Mouse (Mus musculus): ENCODE measurements around the gene Gucy2e.

Gucy2e gene

GRCm38 (mm10) chr11:69236926-69237260, at the start of gene Gucy2e:
Gene Gucy2e (minus strand): TSS chr11:69237036.
- DNase-seq, result no peak

- DNase-seq, result no peak
These were observed 40.4 kb upstream of the Gucy2e start for GRCm38 (mm10) chr11:69277267-69277666.

- DNase-seq, result no peak
These were observed 39.2 kb upstream of the Gucy2e start for GRCm38 (mm10) chr11:69276081-69276480.

GRCm38 (mm10) chr11:69275650-69276049, 38.8 kb upstream of the Gucy2e start:
- no peak for DNase-seq

- DNase-seq, result peak; percentile 81
These were observed 35.4 kb upstream of the Gucy2e start for GRCm38 (mm10) chr11:69272122-69272740.

- DNase-seq, result peak; percentile 84
These were observed 32.7 kb upstream of the Gucy2e start for GRCm38 (mm10) chr11:69269575-69269974.

- no peak for DNase-seq
These were observed 31.3 kb upstream of the Gucy2e start for GRCm38 (mm10) chr11:69268100-69268499.

- no peak for DNase-seq
These were observed 30.5 kb upstream of the Gucy2e start for GRCm38 (mm10) chr11:69267341-69267740.

- DNase-seq, result peak; percentile 76
These were observed 29.4 kb upstream of the Gucy2e start for GRCm38 (mm10) chr11:69266253-69266652.

- DNase-seq, result no peak
These were observed 28.6 kb upstream of the Gucy2e start for GRCm38 (mm10) chr11:69265410-69265809.

GRCm38 (mm10) chr11:69264276-69264675, 27.4 kb upstream of the Gucy2e start:
- no peak for DNase-seq

- DNase-seq, result no peak
These were observed 23.3 kb upstream of the Gucy2e start for GRCm38 (mm10) chr11:69260111-69260510.

- DNase-seq, result peak; percentile 48
These were observed 21.5 kb upstream of the Gucy2e start for GRCm38 (mm10) chr11:69258287-69258686.

- peak; percentile 76 for DNase-seq
These were observed 21.0 kb upstream of the Gucy2e start for GRCm38 (mm10) chr11:69257807-69258206.

- no peak for DNase-seq
These were observed 20.2 kb upstream of the Gucy2e start for GRCm38 (mm10) chr11:69257072-69257471.

- no peak for DNase-seq
These were observed 18.0 kb upstream of the Gucy2e start for GRCm38 (mm10) chr11:69254808-69255207.

- DNase-seq, result no peak
These were observed 16.3 kb upstream of the Gucy2e start for GRCm38 (mm10) chr11:69253131-69253530.

GRCm38 (mm10) chr11:69251953-69252352, 15.1 kb upstream of the Gucy2e start:
- DNase-seq, result no peak

- DNase-seq, result no peak
These were observed 14.5 kb upstream of the Gucy2e start for GRCm38 (mm10) chr11:69251135-69251842.

GRCm38 (mm10) chr11:69250106-69250505, 13.3 kb upstream of the Gucy2e start:
- no peak for DNase-seq

- DNase-seq, result no peak
These were observed 12.3 kb upstream of the Gucy2e start for GRCm38 (mm10) chr11:69249131-69249530.

- no peak for DNase-seq
These were observed 8.8 kb upstream of the Gucy2e start for GRCm38 (mm10) chr11:69245643-69246042.

GRCm38 (mm10) chr11:69244911-69245310, 8.1 kb upstream of the Gucy2e start:
- DNase-seq, result peak; percentile 73

- DNase-seq, result no peak
These were observed 543 bp downstream of the Gucy2e start for GRCm38 (mm10) chr11:69236061-69236925.
